Mouse (Mus musculus) bone marrow, adult 2 months (tissue): ENCODE results near the gene Sorbs1.

ENCODE experiments used
- CTCF ChIP-seq: fragments of 200-500 bp; IDR thresholded peaks from 2 replicates; pipeline ENCODE4 v1.5.1; 2011; ENCODE audit warnings: low read length, control low read depth; ENCODE audit not compliant: control insufficient read depth, insufficient read depth
- POLR2A ChIP-seq: fragments of 200-500 bp; IDR thresholded peaks from 2 replicates; pipeline ENCODE4 v1.6.1; 2011; ENCODE audit warnings: low read depth, mild to moderate bottlenecking, control low read depth, low read length, borderline replicate concordance; ENCODE audit not compliant: control insufficient read depth

DNA sequence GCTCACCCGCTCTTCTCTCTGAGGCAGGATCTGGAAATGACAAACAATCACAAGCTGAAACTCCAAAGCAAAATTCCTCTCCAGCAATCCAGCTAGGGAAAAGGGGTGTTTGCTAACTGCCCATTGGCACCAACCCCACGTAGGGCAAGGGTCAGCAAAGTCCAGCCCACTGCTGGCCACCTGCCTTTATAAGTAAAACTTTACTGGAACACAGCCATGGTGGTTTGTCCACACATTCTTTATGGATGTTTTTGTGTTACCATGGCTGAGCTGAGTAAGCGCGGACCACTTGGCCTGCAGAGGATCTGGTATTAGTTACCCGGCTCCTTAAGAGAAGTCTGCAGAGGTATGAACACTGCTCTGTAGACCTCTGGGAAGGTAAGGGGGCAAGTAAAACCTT, 148.4 kb downstream of the Sorbs1 start:
- TF ChIP-seq CTCF (no peak), POLR2A (no peak)
